Mouse (Mus musculus) intestine, embryonic 15.5 days (tissue): ENCODE results near the gene Spata6. TPM values are rescaled to one million over a fixed set of nuclear protein-coding genes. Genes with fewer than 3 reads are reported as not detected.

Experiments
- ATAC-seq: fragments of 200-750 bp; cut with Nextera tagmentation; 2 replicates; pipeline ENCODE4 v1.8.0; 2017; ENCODE audit warnings: moderate TSS enrichment, moderate library complexity
- H3K27ac ChIP-seq: fragments of 300-500 bp; sonication (generic); 2 replicates; pipeline ENCODE4 v1.5.1; 2015; ENCODE audit warnings: mild to moderate bottlenecking, inconsistent platforms
- H3K27me3 ChIP-seq: fragments of 300-500 bp; sonication (generic); replicated peaks from 2 replicates; pipeline ENCODE4 v1.6.1; 2015; ENCODE audit warnings: inconsistent platforms
- H3K36me3 ChIP-seq: fragments of 300-500 bp; sonication (generic); 2 replicates; pipeline ENCODE4 v1.6.1; 2015; ENCODE audit warnings: inconsistent platforms
- H3K4me1 ChIP-seq: fragments of 300-500 bp; sonication (generic); replicated peaks from 2 replicates; pipeline ENCODE4 v1.6.1; 2015; ENCODE audit warnings: inconsistent platforms
- H3K4me2 ChIP-seq: fragments of 300-500 bp; sonication (generic); replicated peaks from 2 replicates; pipeline ENCODE4 v1.6.1; 2015; ENCODE audit warnings: mild to moderate bottlenecking, inconsistent platforms
- H3K4me3 ChIP-seq: fragments of 300-500 bp; sonication (generic); replicated peaks from 2 replicates; pipeline ENCODE4 v1.5.1; 2015; ENCODE audit warnings: inconsistent platforms
- H3K9ac ChIP-seq: fragments of 300-500 bp; sonication (generic); 2 replicates; pipeline ENCODE4 v1.6.1; 2015; ENCODE audit warnings: inconsistent platforms
- H3K9me3 ChIP-seq: fragments of 300-500 bp; sonication (generic); 2 replicates; pipeline ENCODE4 v1.6.1; 2016; ENCODE audit warnings: inconsistent platforms
- WGBS: fragments of 180-500 bp; shearing (Covaris S2); methylation state at CpG from one replicate; pipeline ENCODE4 v1.1.7; 2015; 5-methylcytosine and 5-hydroxymethylcytosine counted together
- polyA plus RNA-seq: library from polyadenylated mRNA; unstranded; fragments of >200 nt; fragmentation: Nextera tagmentation; extraction: Ambion mirVana; gene quantifications from 2 replicates; pipeline ENCODE4 v1.2.1, GENCODE M21; 2015

The Spata6 gene
- polyA plus RNA-seq, 1 experiment from 2014 or later: 16.8 TPM

DNA sequence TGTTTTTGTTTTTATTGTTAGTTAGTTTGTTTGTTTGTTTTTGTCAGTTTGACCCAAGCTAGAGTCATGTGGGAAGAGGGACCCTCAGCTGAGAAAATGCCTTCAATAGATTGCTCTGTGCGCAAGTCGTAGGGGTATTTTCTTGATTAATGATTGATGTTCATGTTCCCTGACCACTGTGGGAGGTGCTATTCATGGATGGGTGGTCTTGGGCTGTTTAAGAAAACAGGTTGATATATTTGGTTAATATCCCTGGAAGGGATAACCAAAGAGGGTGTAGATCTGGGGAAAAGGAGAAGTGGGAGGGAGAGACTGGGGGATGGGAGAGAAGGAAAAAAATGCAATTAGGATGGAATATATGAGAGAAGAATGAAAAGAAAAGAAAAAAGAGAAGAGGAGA is 15.7 kb upstream of the Spata6 start:
- H3K4me2 ChIP-seq: no peak overlapping the region
- H3K4me3 ChIP-seq: no peak overlapping the region
- no peak overlapping the region for H3K27ac ChIP-seq
- H3K27me3 ChIP-seq: no peaks in the 10 kb centered on the region
- H3K9ac ChIP-seq: no peak overlapping the region
- no peaks in the 10 kb centered on the region for H3K36me3 ChIP-seq
- H3K4me1 ChIP-seq: no peaks in the 10 kb centered on the region
- no peaks in the 10 kb centered on the region for H3K9me3 ChIP-seq
- 82% methylated on average over 2 of the region's 2 CpGs for WGBS
- no peak for ATAC-seq

DNA sequence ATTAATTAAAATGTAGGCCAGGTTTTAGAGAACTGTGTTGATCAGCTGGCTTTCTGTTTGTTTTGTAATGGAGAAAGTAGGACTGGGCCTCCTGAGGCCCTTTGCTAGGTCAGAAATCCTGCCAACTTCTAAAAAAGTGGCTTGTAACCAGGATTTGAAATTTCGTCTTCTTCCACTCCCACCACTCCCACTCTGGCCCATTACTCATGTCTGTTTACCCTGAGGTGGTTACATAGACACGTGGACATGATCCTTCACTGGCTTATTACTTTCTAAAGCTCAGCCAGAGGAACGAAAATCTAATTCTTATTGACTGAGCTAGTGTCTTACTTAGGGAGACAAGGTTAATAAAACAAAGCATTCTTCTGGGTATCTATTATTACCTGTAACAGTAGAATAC is 14.8 kb upstream of the Spata6 start:
- Histone ChIP-seq H3K9ac (no peak overlapping the region), H3K4me2 (no peak overlapping the region), H3K27ac (no peak overlapping the region), H3K4me1 (no peaks in the 10 kb centered on the region), H3K4me3 (no peak overlapping the region), H3K36me3 (no peaks in the 10 kb centered on the region), H3K9me3 (no peaks in the 10 kb centered on the region), H3K27me3 (no peaks in the 10 kb centered on the region)
- 44% methylated on average over 3 of the region's 3 CpGs for WGBS
- no peak for ATAC-seq

- no peak overlapping the region for H3K9ac ChIP-seq
- 0 out of 2 replicates have a peak, but pooled peaks cover 3% of the 10 kb centered on the region for H3K4me1 ChIP-seq
- no peaks in the 10 kb centered on the region for H3K27me3 ChIP-seq
- H3K9me3 ChIP-seq: no peaks in the 10 kb centered on the region
- H3K27ac ChIP-seq: no peak overlapping the region
- H3K4me2 ChIP-seq: peak overlapping the region; percentile 77
- H3K4me3 ChIP-seq: peak overlapping the region; percentile 83
- no peak for ATAC-seq
- H3K36me3 ChIP-seq: no peaks in the 10 kb centered on the region
- WGBS: 71% methylated on average over 4 of the region's 4 CpGs
Measured at GRCm38 (mm10) chr4:111719296-111719695, 488 bp upstream of the Spata6 start.

DNA sequence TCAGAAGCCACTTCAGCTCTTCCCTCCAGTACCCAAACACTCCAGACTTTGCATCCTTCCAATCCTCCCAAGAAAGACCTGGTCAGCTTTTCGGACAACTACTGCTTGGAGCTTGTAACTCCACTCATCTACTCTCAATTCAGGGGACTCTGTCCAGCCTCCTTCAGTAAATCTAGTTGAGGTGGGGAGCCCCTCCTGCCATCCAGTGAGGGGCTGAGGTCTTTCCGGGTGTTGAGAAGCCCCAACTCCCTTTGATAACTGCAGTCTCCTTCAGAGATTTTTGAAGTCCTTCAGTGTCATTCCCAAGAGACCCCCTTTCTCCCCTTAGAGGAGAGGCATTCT is 849 bp downstream of the Spata6 start:
- Histone ChIP-seq H3K9me3 (no peaks in the 10 kb centered on the region), H3K4me1 (0 out of 2 replicates have a peak, but pooled peaks cover 3% of the 10 kb centered on the region), H3K27me3 (no peaks in the 10 kb centered on the region), H3K9ac (peak overlapping the region; percentile 75), H3K4me2 (peak overlapping the region; percentile 77), H3K4me3 (peak overlapping the region; percentile 83), H3K27ac (peak overlapping the region; percentile 82), H3K36me3 (no peaks in the 10 kb centered on the region)
- ATAC-seq: no peak
- 15% methylated on average over 2 of the region's 2 CpGs for WGBS

GRCm38 (mm10) chr4:111721121-111721840 is 1.5 kb downstream of the Spata6 start:
- Histone ChIP-seq H3K36me3 (no peaks in the 10 kb centered on the region), H3K27ac (peak overlapping the region; percentile 82), H3K9ac (peak overlapping the region; percentile 75), H3K27me3 (no peaks in the 10 kb centered on the region), H3K4me2 (peak overlapping the region; percentile 77), H3K4me3 (peak overlapping the region; percentile 83), H3K4me1 (0 out of 2 replicates have a peak, but pooled peaks cover 3% of the 10 kb centered on the region), H3K9me3 (no peaks in the 10 kb centered on the region)
- ATAC-seq: no peak
- WGBS: 26% methylated on average over 4 of the region's 4 CpGs

DNA sequence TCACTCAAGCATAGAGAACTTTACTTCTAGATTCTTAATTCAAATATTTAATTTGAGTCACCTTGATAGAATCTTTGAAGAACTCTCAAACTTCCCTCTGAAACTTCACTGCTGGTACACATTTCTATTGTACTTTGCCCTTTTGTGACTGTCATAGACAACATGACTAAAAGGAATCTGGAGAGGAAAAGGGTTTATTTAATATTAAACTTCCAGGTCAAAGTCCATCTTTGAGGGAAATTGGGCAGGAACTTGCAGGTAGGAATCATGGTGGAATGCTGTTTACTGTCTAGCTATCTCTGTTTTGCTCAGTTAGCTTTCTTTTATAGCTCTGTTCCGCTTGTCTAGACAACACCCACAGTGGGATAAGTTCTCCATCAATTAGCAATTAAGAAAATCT is 17.8 kb downstream of the Spata6 start:
- Histone ChIP-seq H3K9ac (no peak overlapping the region), H3K9me3 (no peaks in the 10 kb centered on the region), H3K4me2 (no peak overlapping the region), H3K27ac (no peak overlapping the region), H3K4me1 (no peaks in the 10 kb centered on the region), H3K4me3 (no peak overlapping the region), H3K27me3 (no peaks in the 10 kb centered on the region), H3K36me3 (no peaks in the 10 kb centered on the region)
- ATAC-seq: peak; percentile 47; the same call in 1 of the 2 replicates
- WGBS: 82% methylated on average over 1 of the region's 1 CpGs

- Histone ChIP-seq H3K4me3 (no peak overlapping the region), H3K4me1 (no peaks in the 10 kb centered on the region), H3K9ac (no peak overlapping the region), H3K27me3 (no peaks in the 10 kb centered on the region), H3K36me3 (no peaks in the 10 kb centered on the region), H3K9me3 (no peaks in the 10 kb centered on the region), H3K27ac (no peak overlapping the region), H3K4me2 (no peak overlapping the region)
- ATAC-seq: no peak
- 67% methylated on average over 4 of the region's 4 CpGs for WGBS
Measured at GRCm38 (mm10) chr4:111780533-111780932, 60.7 kb downstream of the Spata6 start.

- H3K9me3 ChIP-seq: no peaks in the 10 kb centered on the region
- H3K27me3 ChIP-seq: no peaks in the 10 kb centered on the region
- WGBS: 87% methylated on average over 3 of the region's 3 CpGs
- ATAC-seq: no peak
- no peak overlapping the region for H3K27ac ChIP-seq
- H3K4me2 ChIP-seq: no peak overlapping the region
- H3K36me3 ChIP-seq: no peaks in the 10 kb centered on the region
- no peak overlapping the region for H3K4me3 ChIP-seq
- H3K9ac ChIP-seq: no peak overlapping the region
- no peaks in the 10 kb centered on the region for H3K4me1 ChIP-seq
Measured at GRCm38 (mm10) chr4:111799892-111800291, 80.1 kb downstream of the Spata6 start.

DNA sequence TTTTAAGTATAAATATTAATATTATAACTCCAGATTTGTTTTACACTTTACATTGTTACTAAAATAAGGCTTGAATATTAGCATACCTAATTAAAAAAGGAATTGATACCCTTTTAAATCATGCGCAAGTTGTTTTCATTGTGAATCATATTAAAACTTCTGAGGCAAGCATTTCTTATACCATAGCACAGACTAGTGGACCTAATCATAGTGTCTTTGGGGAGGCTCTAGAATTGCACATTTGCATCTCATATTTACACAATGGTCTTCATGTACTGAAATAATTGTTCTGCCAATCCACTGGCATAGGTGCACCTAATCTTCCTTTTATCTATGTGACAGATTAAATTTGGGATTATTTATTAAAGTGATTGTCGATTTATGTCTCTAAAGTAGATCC is 83.4 kb downstream of the Spata6 start:
- H3K27me3 ChIP-seq: no peaks in the 10 kb centered on the region
- H3K9ac ChIP-seq: no peak overlapping the region
- no peaks in the 10 kb centered on the region for H3K4me1 ChIP-seq
- ATAC-seq: no peak
- H3K27ac ChIP-seq: no peak overlapping the region
- WGBS: 92% methylated on average over 2 of the region's 2 CpGs
- no peaks in the 10 kb centered on the region for H3K9me3 ChIP-seq
- no peak overlapping the region for H3K4me2 ChIP-seq
- no peaks in the 10 kb centered on the region for H3K36me3 ChIP-seq
- no peak overlapping the region for H3K4me3 ChIP-seq

- Histone ChIP-seq H3K4me1 (no peaks in the 10 kb centered on the region), H3K4me2 (no peak overlapping the region), H3K4me3 (no peak overlapping the region), H3K27me3 (no peaks in the 10 kb centered on the region), H3K9ac (no peak overlapping the region), H3K9me3 (no peaks in the 10 kb centered on the region), H3K27ac (no peak overlapping the region), H3K36me3 (no peaks in the 10 kb centered on the region)
- WGBS: 36% methylated on average over 4 of the region's 4 CpGs
- ATAC-seq: no peak
Measured at GRCm38 (mm10) chr4:111817478-111817877, 97.7 kb downstream of the Spata6 start.

- no peak overlapping the region for H3K27ac ChIP-seq
- ATAC-seq: no peak
Measured at GRCm38 (mm10) chr4:111838882-111839281, 119.1 kb downstream of the Spata6 start.

GRCm38 (mm10) chr4:111852626-111853025 is 132.8 kb downstream of the Spata6 start:
- H3K9me3 ChIP-seq: no peaks in the 10 kb centered on the region
- H3K27ac ChIP-seq: no peak overlapping the region
- H3K9ac ChIP-seq: no peak overlapping the region
- ATAC-seq: no peak
- no peaks in the 10 kb centered on the region for H3K4me1 ChIP-seq
- no peak overlapping the region for H3K4me3 ChIP-seq
- H3K36me3 ChIP-seq: no peaks in the 10 kb centered on the region
- H3K4me2 ChIP-seq: no peak overlapping the region
- H3K27me3 ChIP-seq: no peaks in the 10 kb centered on the region

More at GRCm38 (mm10) chr4:111838882-111839281, 119.1 kb downstream of the Spata6 start:
- Histone ChIP-seq H3K4me2 (no peak overlapping the region), H3K9ac (no peak overlapping the region), H3K4me3 (no peak overlapping the region), H3K36me3 (no peaks in the 10 kb centered on the region), H3K9me3 (no peaks in the 10 kb centered on the region), H3K4me1 (no peaks in the 10 kb centered on the region), H3K27me3 (no peaks in the 10 kb centered on the region)
- 97% methylated on average over 6 of the region's 6 CpGs for WGBS

- no peaks in the 10 kb centered on the region for H3K9me3 ChIP-seq
- H3K36me3 ChIP-seq: no peaks in the 10 kb centered on the region
- H3K4me1 ChIP-seq: no peaks in the 10 kb centered on the region
- ATAC-seq: no peak
- 78% methylated on average over 5 of the region's 5 CpGs for WGBS
- no peak overlapping the region for H3K4me2 ChIP-seq
- no peak overlapping the region for H3K27ac ChIP-seq
- no peak overlapping the region for H3K9ac ChIP-seq
- H3K4me3 ChIP-seq: no peak overlapping the region
- no peaks in the 10 kb centered on the region for H3K27me3 ChIP-seq
Measured at GRCm38 (mm10) chr4:111866701-111867100, 146.9 kb downstream of the Spata6 start.
